Mouse (Mus musculus) erythroblast, embryonic 14.5 days (primary cell): ENCODE data around the gene Dab2ip.

ENCODE experiments used
- GATA1 ChIP-seq: IDR thresholded peaks from 2 replicates; pipeline ENCODE4 v1.6.1; 2012; ENCODE audit warnings: low read length, inconsistent platforms, mixed read lengths
- TAL1 ChIP-seq: IDR thresholded peaks from 3 replicates; pipeline ENCODE4 v1.6.1; 2012; ENCODE audit warnings: low read length, inconsistent platforms, mixed read lengths

DNA sequence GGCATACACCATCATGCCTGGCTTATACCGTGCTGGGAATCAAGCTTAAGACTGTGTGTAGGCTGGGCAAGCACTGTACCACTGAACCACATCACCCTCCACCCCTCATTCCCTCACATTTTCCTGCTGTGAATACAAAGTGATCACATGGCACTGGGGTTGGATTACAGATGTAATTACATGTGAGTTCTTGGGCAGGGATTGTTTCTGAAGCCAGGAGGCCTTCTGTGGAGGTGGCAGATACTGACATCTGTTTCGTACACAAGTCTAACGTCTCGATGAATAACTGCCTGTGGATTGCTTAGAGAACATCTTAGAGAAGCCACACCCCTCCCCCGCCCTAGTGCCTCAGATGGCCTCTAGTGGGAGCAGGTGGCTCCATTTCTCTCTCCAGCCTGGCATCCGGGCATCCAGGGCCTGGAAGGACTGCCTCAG lies 93.2 kb downstream of the Dab2ip start:
- TF ChIP-seq GATA1, result no peak
- no peak for TF ChIP-seq TAL1
